Mouse (Mus musculus) induced T-regulatory cell, adult 2 months (primary cell): Measurements from ENCODE around the gene Pdgfc.

Experiments used
- DNase-seq: peaks from one replicate; pipeline ENCODE4 v3.0.0-alpha.2; 2012; ENCODE audit warnings: low read depth

The Pdgfc gene

DNA sequence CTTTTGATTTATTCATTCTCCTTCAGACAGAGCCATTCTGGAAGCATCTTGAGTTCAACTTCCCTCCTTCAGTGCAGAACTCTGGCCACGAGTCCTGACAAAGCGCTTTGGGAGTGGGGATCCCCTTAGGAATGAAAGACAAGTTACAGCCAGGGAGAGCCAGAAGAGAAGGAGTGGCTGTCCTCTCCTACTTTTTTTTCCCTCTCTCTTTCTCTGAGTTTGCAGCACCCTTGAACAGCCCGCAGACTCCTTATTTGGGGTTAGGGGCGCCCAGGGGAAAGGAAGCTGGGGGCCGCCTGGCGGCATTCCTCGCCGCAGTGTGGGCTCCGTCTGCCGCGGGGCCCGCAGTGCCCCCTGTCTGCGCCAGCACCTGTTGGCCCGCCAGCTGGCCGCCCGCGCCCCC is at the start of gene Pdgfc:
TSS of gene Pdgfc (plus strand) at position 266 of the 403 bp plus-strand sequence.
- no peak for DNase-seq

- DNase-seq: no peak
Observed at GRCm38 (mm10) chr3:81009245-81009644, 27.0 kb upstream of the Pdgfc start.

DNA sequence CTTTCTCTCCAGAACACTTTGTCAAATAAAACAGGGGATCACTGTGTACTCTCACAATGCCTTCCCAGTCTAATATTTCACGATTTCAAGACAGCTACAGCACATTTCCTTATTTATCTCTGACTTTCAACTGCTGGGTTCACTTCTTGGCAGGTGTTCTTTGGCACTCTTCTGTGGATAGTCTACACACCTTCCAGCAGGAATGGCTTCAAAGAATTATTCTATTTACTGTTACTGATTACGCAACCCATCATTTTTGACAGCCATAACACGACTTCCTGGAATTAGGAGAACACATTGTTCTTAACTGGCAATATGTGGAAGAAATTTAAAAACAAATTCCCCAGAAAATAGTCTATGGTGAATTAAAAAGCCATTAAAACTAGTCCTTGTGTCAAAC is 26.3 kb upstream of the Pdgfc start:
- no peak for DNase-seq

DNA sequence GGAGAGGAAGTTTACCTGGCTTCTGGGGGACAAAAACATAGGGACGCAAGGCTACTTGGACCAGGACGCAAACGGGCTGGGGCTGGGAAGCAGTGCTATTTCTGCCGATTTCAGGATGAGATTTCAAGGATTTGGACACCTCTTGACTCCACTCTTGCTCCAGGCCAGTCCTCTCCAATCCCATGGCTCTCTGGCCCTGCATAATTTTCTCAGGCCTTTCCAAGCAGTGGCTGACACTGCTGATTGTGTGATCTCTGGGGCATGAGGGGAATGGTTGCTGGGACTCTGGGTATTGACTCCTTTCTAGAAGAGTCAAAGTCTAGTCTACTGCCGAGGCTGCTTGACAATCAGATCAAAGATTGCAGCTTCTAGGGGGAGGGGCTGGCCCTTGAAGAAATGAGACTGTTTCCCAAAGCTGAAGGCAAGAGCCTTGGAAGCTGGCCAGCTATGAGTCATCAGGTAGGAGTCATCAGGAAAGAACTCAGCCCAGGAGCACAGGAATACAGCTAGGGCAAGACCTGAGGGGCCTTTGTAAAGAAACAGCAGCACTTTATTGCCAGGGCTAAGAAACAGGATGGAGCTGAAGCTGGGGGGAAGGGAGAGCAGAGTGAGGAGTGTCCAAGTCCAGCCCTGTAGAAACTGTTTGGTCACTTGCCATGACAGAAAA is 18.7 kb upstream of the Pdgfc start:
- no peak for DNase-seq

- peak; percentile 10 for DNase-seq
Observed at GRCm38 (mm10) chr3:81020064-81020463, 16.2 kb upstream of the Pdgfc start.

DNA sequence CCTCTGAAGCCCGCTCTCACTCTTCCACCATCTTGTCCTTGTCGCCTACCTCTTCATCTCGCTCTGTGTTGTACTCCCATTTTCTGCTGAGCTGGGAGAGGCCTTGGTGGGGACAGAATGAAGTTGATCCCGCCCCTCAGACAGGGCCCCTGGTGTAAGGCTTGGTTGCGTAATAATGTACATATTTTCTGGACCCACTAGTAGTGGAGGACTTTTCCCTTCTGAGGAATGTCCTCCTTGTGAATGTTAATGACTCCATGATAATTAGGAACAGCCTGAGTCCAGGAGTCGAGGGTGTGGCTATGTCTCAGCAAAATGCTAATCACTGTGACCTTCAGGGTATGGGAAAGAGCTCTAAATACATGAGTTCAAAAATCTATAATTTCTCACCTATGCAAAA is 14.4 kb upstream of the Pdgfc start:
- no peak for DNase-seq

DNA sequence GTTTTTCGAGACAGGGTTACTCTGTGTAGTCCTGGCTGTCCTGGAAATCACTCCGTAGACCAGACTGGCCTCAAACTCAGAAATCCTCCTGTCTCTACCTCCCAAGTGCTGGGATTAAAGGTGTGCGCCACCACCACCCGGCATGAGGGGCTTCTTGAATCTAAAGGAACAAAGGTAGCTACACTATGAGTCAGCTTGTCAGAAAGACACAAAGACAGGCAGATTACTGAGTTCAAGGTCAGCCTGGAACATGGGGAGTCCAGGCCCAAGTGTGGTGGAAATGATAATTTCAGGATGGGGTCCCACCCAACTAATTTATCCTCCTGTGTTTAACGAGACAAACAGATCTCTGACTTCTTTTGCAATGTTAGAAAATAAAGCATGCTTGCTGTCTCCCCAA is 13.9 kb upstream of the Pdgfc start:
- no peak for DNase-seq

GRCm38 (mm10) chr3:81022845-81023244 is 13.4 kb upstream of the Pdgfc start:
- DNase-seq: no peak

- no peak for DNase-seq
Observed at GRCm38 (mm10) chr3:81023568-81023967, 12.6 kb upstream of the Pdgfc start.

DNA sequence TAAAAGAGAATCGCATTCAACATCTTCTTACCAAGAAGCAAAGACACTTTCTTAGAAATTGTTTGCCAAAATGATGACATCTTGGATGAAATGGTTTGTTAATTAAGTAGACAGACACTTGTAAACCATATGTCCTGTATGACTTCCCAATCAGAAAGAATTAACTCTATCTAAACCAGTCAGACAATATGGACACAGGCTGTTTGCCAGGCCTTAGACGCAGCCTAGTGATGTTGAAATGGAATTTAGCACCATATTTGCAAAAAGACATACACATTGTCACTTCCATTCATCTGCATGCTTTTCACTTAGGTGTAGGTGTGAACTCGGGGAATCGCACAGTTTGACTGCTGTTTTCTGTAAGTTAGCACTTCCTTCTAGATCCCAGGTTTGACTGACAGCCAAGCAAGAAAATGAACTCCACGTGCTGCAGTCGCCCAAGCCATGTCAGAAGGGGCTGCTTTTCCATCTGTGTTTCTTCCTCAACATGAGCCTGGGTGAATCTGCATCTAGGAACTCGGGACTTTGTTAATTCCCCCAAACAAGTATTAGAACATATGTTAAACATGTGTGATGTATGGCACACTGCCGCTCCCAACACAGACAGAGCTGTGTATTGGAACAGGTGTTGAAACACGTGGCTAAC is 10.5 kb upstream of the Pdgfc start:
- no peak for DNase-seq

DNA sequence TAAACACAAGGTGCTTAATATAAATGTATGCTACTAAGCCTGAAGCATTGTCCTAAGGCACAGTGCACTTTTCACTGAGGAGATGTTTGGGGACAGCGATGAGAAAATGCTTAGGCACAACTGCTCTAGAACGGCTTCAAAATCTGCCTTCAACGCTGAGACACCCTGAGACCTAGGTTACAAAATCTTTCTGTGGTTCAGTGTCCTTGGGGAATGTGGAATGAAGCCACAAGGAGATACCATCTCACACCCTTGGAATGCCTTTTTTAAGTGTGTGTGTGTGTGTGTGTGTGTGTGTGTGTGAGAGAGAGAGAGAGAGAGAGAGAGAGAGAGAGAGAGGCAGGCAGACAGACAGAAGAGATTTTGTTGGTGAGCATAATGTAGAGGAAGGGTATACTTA is 7.9 kb upstream of the Pdgfc start:
- no peak for DNase-seq

DNA sequence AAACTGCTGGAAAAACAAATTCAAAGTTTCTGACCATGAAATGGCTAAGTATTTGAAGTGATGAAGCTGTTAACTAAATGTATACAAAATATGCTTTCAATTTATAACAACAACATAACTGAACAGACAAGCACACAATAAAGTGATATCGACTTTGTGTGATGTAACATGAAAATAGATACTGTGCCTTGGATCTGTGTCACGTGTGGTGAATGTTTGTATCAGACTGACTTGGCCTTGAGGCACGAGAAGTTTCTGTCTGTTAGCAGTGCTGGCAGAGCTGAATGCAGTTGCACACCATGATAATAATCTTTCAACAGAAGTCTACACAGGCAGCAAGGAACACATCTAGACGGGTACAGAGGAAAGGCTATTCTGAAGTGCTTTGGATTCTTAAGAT is 6.9 kb upstream of the Pdgfc start:
- DNase-seq: no peak

GRCm38 (mm10) chr3:81029909-81030308 is 6.3 kb upstream of the Pdgfc start:
- DNase-seq: no peak

- DNase-seq: no peak
Observed at GRCm38 (mm10) chr3:81030311-81030710, 5.9 kb upstream of the Pdgfc start.

DNA sequence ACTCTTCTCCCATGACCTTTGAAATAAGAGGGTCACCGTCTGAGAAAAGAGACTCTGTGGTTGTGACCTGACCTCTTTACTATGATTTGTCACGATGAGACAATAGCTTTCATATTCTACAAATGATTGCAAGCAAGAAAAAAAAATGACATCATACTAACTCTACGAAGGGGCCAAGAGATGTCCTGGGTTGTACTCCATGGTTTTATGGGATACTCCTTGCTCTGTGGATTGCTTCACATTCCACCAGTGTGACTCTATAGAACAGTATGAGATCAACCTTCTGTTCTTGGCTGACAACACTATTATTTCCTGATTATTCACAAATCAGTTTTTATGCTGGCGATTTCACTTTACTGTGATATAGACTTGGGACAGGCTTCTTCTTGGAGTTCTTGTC is 4.2 kb upstream of the Pdgfc start:
- no peak for DNase-seq

DNA sequence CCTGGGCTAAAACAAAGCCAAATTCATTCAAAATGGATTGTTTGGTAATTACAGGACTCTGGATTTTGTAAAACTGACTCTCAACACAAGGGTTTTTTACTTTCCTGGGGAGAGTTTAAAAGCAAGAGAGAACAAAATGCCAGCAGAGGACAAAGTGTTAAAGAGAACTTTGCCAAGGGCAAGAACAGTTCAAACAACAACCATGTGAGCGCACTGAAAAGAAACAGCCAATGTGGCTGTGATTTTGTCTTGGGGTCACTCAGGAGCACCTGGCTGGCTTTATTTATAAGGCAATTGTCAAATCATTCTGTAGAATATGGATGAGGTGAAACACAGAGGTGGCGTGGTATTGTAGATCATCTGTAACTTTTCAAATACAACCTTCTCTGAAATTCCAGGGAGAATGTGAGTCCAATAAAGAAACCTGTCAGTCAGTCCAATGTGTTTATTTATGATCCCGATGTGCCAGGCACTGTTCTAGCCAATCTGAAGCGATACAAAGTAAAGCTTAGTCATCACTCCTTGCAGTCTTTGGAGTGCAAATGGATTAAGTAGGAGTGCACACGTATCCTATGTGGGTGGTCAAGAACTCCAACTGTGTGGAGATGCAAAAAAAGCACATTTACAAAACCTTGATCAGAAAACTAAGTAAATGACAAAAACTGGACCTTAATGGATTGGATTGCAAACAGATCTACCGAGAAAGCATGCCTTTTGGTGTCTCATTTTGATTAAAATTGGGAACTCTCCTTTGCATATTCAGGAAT is 1.7 kb upstream of the Pdgfc start:
- DNase-seq: no peak

DNA sequence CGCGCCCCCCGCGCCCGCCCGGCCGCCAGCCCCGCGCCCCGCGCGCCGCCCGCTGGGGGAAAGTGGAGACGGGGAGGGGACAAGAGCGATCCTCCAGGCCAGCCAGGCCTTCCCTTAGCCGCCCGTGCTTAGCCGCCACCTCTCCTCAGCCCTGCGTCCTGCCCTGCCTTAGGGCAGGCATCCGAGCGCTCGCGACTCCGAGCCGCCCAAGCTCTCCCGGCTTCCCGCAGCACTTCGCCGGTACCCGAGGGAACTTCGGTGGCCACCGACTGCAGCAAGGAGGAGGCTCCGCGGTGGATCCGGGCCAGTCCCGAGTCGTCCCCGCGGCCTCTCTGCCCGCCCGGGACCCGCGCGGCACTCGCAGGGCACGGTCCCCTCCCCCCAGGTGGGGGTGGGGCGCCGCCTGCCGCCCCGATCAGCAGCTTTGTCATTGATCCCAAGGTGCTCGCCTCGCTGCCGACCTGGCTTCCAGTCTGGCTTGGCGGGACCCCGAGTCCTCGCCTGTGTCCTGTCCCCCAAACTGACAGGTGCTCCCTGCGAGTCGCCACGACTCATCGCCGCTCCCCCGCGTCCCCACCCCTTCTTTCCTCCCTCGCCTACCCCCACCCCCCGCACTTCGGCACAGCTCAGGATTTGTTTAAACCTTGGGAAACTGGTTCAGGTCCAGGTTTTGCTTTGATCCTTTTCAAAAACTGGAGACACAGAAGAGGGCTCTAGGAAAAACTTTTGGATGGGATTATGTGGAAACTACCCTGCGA is 517 bp downstream of the Pdgfc start:
- no peak for DNase-seq

DNA sequence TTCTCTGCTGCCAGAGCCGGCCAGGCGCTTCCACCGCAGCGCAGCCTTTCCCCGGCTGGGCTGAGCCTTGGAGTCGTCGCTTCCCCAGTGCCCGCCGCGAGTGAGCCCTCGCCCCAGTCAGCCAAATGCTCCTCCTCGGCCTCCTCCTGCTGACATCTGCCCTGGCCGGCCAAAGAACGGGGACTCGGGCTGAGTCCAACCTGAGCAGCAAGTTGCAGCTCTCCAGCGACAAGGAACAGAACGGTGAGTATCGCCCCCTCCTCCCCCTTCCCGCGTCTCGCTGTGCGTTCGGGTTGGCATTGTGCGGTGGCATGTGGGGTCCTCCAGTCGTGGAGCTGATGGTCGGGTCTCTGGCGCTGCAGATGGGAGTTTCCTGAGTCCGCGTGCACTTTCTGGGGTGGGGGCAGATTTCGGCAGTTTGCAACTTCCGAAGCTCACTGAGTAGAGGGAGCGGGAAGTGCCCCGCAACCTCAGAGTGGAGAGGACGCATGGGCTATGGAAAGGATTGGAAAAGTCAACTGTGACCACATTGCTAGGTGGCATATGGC is 1.2 kb downstream of the Pdgfc start:
- no peak for DNase-seq

DNA sequence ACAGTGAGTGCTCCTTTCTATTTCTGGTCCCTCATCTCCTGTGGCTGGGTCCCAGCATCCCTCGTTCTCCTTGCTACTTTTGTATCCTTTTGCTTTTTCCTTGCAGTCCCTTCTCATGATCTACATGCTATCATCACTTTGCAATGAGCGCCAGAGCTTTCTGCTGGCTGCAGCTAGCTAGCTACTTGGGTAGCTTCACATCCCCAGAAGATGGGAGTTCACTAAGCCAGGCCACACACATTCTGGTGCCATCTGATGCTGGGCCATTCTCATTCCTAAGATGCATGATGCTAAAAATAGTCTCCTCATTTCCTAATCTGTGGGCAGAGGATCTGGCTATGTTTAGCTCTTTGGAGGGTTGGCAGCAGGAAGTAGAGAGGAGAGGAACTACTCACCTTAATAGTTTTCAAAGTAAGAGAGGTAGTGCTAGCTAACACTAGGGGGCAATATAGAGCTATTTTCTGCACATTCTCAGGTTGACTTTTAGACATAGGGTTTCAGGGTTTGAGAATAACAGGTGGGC is 3.0 kb downstream of the Pdgfc start:
- peak; percentile 42 for DNase-seq

GRCm38 (mm10) chr3:81044653-81045343 is 8.6 kb downstream of the Pdgfc start:
- DNase-seq: no peak

DNA sequence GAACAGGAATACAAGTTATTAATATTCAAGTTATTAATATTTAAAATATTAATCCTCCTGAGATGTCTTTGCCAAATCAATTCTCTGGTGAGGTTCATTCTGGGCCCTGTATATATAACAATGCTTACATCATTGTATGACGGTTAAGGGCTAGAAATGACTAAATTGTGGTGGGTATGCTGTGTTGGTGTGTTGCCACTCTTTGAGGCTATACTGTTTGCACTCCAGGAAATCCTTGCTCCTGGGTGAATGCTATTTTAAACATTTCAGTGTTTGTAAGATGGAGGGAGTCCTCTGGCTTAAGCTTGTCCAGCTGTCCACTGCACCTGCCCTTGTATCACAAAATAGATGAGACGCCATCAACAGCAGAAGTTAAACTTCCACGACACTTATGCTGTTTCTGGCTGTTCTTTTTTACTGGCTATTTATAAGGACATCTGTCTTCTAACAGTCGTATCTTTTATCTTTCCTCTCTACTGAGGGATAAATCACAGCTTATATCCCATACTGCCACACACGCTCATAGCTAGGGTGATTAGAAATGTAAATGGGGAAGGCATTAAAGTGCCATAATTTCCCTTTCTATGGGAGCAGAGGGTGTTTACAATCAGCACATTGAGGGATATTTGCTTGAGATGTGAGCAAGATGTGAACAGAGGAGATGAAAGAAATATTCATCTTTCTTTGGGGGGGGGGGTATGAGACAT is 9.3 kb downstream of the Pdgfc start:
- no peak for DNase-seq
